Mouse (Mus musculus) subcutaneous adipose tissue, adult 2 months (tissue): ENCODE data around the gene Olfr820. TPM values are rescaled to one million over a fixed set of nuclear protein-coding genes. Genes with fewer than 3 reads are reported as not detected.

ENCODE experiments used
- polyA plus RNA-seq: library from polyadenylated mRNA; depleted of rRNA; stranded (reverse); fragments of >200 nt; gene quantifications from 2 replicates; pipeline ENCODE4 v1.2.3, GENCODE M21; 2012; ENCODE audit warnings: low replicate concordance; rRNA removed

Olfr820 gene
- polyA plus RNA-seq: not detected in 2 replicates

GRCm38 (mm10) chr10:130012321-130012720 is at the start of gene Olfr820:
Gene Olfr820 (plus strand): TSS chr10:130012621.

GRCm38 (mm10) chr10:129967166-129967565 is 45.3 kb upstream of the Olfr820 start, which contains the start of gene Olfr819:
Gene Olfr819 (minus strand): TSS chr10:129967266.

GRCm38 (mm10) chr10:129976040-129976439 is 36.4 kb upstream of the Olfr820 start, which contains the start of gene Olfr247:
Gene Olfr247 (minus strand): TSS chr10:129976140.

GRCm38 (mm10) chr10:129984962-129985361 is 27.5 kb upstream of the Olfr820 start, which contains the start of gene Gm10310:
Gene Gm10310 (minus strand): TSS chr10:129985062.

GRCm38 (mm10) chr10:130030048-130030447 is 17.6 kb downstream of the Olfr820 start, which contains the start of gene Olfr821:
Gene Olfr821 (plus strand): TSS chr10:130030348.

Other genes starting within 250 kb of the Olfr820 start
- gene Olfr808, start 247.1 kb upstream of the Olfr820 start, polyA plus RNA-seq: not detected in 2 replicates
- not detected in 2 replicates for gene Olfr809, start 238.0 kb upstream of the Olfr820 start, polyA plus RNA-seq
- not detected in 2 replicates for gene Olfr810, start 217.7 kb upstream of the Olfr820 start, polyA plus RNA-seq
- gene Olfr811, start 208.2 kb upstream of the Olfr820 start, polyA plus RNA-seq: not detected in 2 replicates
- gene Olfr812, start 166.5 kb upstream of the Olfr820 start, polyA plus RNA-seq: not detected in 2 replicates
- not detected in 2 replicates for gene Olfr813, start 157.3 kb upstream of the Olfr820 start, polyA plus RNA-seq
- not detected in 2 replicates for gene Olfr814, start 132.8 kb upstream of the Olfr820 start, polyA plus RNA-seq
- not detected in 2 replicates for gene Olfr815, start 106.8 kb upstream of the Olfr820 start, polyA plus RNA-seq
- not detected in 2 replicates for gene Olfr816, start 97.0 kb upstream of the Olfr820 start, polyA plus RNA-seq
- gene Olfr818, start 63.5 kb upstream of the Olfr820 start, polyA plus RNA-seq: not detected in 2 replicates
- not detected in 2 replicates for gene Olfr819, start 45.4 kb upstream of the Olfr820 start, polyA plus RNA-seq
- gene Olfr247, start 36.5 kb upstream of the Olfr820 start, polyA plus RNA-seq: not detected in 2 replicates
- gene Gm10310, start 27.6 kb upstream of the Olfr820 start, polyA plus RNA-seq: not detected in 2 replicates
- not detected in 2 replicates for gene Olfr821, start 17.7 kb downstream of the Olfr820 start, polyA plus RNA-seq
- gene Olfr822, start 58.6 kb downstream of the Olfr820 start, polyA plus RNA-seq: not detected in 2 replicates
- not detected in 2 replicates for gene Olfr823, start 102.8 kb downstream of the Olfr820 start, polyA plus RNA-seq
- not detected in 2 replicates for gene Olfr824, start 117.4 kb downstream of the Olfr820 start, polyA plus RNA-seq
- not detected in 2 replicates for gene Olfr825, start 154.1 kb downstream of the Olfr820 start, polyA plus RNA-seq
- not detected in 2 replicates for gene Olfr826, start 171.6 kb downstream of the Olfr820 start, polyA plus RNA-seq
- gene Olfr827, start 201.8 kb downstream of the Olfr820 start, polyA plus RNA-seq: not detected in 2 replicates